Mouse (Mus musculus): Measurements from ENCODE around the gene Ankfn1.

- TF ChIP-seq TAL1 (IDR thresholded peaks at IDR 0.05; ENCODE audit: low read length) (no peak), GATA1 (IDR thresholded peaks at IDR 0.05; ENCODE audit: low read length) (no peak)
Measured at GRCm38 (mm10) chr11:89774913-89775312, 2.5 kb downstream of the Ankfn1 start.

Measured in erythroblast, embryonic 14.5 days (primary cell).